Mouse (Mus musculus) B cell, adult (primary cell): Measurements from ENCODE around the gene Cd200r3. TPM values are rescaled to one million over a fixed set of nuclear protein-coding genes. Genes with fewer than 3 reads are reported as not detected.

Source experiments
- total RNA-seq: library from RNA; stranded (reverse); gene quantifications from 4 replicates; pipeline ENCODE4 v1.2.4, GENCODE M21; 2023; ENCODE audit not compliant: inconsistent age

The Cd200r3 gene
- 1.00 TPM in 1 of 4 replicates, not detected in the others for total RNA-seq

GRCm38 (mm10) chr16:44943468-44943867 is at the start of gene Cd200r3:
Gene Cd200r3 (plus strand): TSS chr16:44943678.

Other genes with a start within 250 kb of the Cd200r3 start
- 12.3 to 13.9 TPM (median 13.3 TPM) in 4 replicates for gene Nepro, start 219.4 kb upstream of the Cd200r3 start, total RNA-seq
- 11.4 to 13.8 TPM (median 12.3 TPM) in 4 replicates for gene Gtpbp8, start 197.3 kb upstream of the Cd200r3 start, total RNA-seq
- 0.35 to 0.90 TPM (median 0.65 TPM) in 4 replicates for gene Cd200r1, start 177.9 kb upstream of the Cd200r3 start, total RNA-seq
- gene Cd200r4, start 131.9 kb upstream of the Cd200r3 start, total RNA-seq: not detected in 4 replicates
- gene Cd200r2, start 76.6 kb upstream of the Cd200r3 start, total RNA-seq: 0.30 TPM in 1 of 4 replicates, not detected in the others
- gene Ccdc80, start 149.7 kb downstream of the Cd200r3 start, total RNA-seq: 0.27 to 0.90 TPM in 2 of 4 replicates, not detected in the others
- 22.4 to 27.2 TPM (median 24.7 TPM) in 4 replicates for gene Slc35a5, start 215.0 kb downstream of the Cd200r3 start, total RNA-seq
- gene Atg3, start 215.1 kb downstream of the Cd200r3 start, total RNA-seq: 37.0 to 50.1 TPM (median 47.7 TPM) in 4 replicates